Mouse (Mus musculus) MEL (cell line): ENCODE measurements around the gene Nop16. TPM values are rescaled to one million over a fixed set of nuclear protein-coding genes. Genes with fewer than 3 reads are reported as not detected.

Source experiments
- DNase-seq: peaks from one replicate; pipeline ENCODE4 v3.0.0; 2011; ENCODE audit warnings: low read depth, low spot score
- H3K27ac ChIP-seq: 2 replicates; pipeline ENCODE4 v1.5.1; 2012; ENCODE audit warnings: low read depth, mild to moderate bottlenecking, control low read depth, low read length, moderate library complexity; ENCODE audit not compliant: control insufficient read depth
- H3K27me3 ChIP-seq, 2 experiments: fragments of 150-350 bp in 1 of 2; sonication (generic) in 1 of 2; 2 replicates each; pipeline ENCODE4 v1.6.1; 2012; ENCODE audit warnings: low read length in 2 of 2, mild to moderate bottlenecking in 2 of 2, improper control_type of control experiment in 1 of 2, moderate library complexity in 1 of 2; ENCODE audit not compliant: insufficient read depth in 2 of 2, control insufficient read depth in 1 of 2
- H3K36me3 ChIP-seq, 2 experiments: 2 replicates each; pipeline ENCODE4 v1.6.1; 2012 to 2014; ENCODE audit warnings: low read length in 2 of 2, improper control_type of control experiment in 1 of 2, inconsistent platforms in 1 of 2, mild to moderate bottlenecking in 1 of 2; ENCODE audit not compliant: insufficient read depth in 2 of 2, control insufficient read depth in 1 of 2
- H3K4me1 ChIP-seq, 2 experiments: fragments of 150-350 bp in 1 of 2; sonication (generic) in 1 of 2; 2 replicates each; pipeline ENCODE4 v1.6.1; 2012; ENCODE audit warnings: low read length in 2 of 2, improper control_type of control experiment in 1 of 2, mild to moderate bottlenecking in 1 of 2; ENCODE audit not compliant: insufficient read depth in 2 of 2, control insufficient read depth in 1 of 2
- H3K4me3 ChIP-seq, 2 experiments: fragments of 150-350 bp in 1 of 2; sonication (generic) in 1 of 2; 2 replicates each; pipeline ENCODE4 v1.5.1; 2012; ENCODE audit warnings: low read depth in 2 of 2, low read length in 2 of 2, mild to moderate bottlenecking in 2 of 2, moderate library complexity in 2 of 2, control low read depth in 1 of 2, improper control_type of control experiment in 1 of 2; ENCODE audit not compliant: control insufficient read depth in 1 of 2, insufficient read depth in 1 of 2
- H3K79me2 ChIP-seq: 2 replicates; pipeline ENCODE4 v1.6.1; 2012; ENCODE audit warnings: mild to moderate bottlenecking, low read length, moderate library complexity; ENCODE audit not compliant: control insufficient read depth, poor library complexity, insufficient read depth
- H3K9ac ChIP-seq: 2 replicates; pipeline ENCODE4 v1.6.1; 2012; ENCODE audit warnings: low read depth, mild to moderate bottlenecking, control low read depth, low read length, moderate library complexity; ENCODE audit not compliant: control insufficient read depth, poor library complexity, severe bottlenecking
- H3K9me3 ChIP-seq: fragments of 150-350 bp; sonication (generic); replicated peaks from 2 replicates; pipeline ENCODE4 v1.6.1; 2012; ENCODE audit warnings: mild to moderate bottlenecking, low read length, improper control_type of control experiment, moderate library complexity; ENCODE audit not compliant: insufficient read depth
- CHD1 ChIP-seq: IDR thresholded peaks from 2 replicates; pipeline ENCODE4 v1.6.1; 2012; ENCODE audit warnings: low read depth, mild to moderate bottlenecking, inconsistent platforms, low read length, improper control_type of control experiment
- CHD2 ChIP-seq: IDR thresholded peaks from 2 replicates; pipeline ENCODE4 v1.6.1; 2011; ENCODE audit warnings: low read length, improper control_type of control experiment
- CTCF ChIP-seq, 3 experiments: IDR thresholded peaks in 2 of 3; conservative IDR thresholded peaks in 1 of 3; 2 replicates each; pipeline ENCODE4 v1.5.1; 2011 to 2012; ENCODE audit warnings: low read length in 3 of 3, low read depth in 2 of 3, mild to moderate bottlenecking in 2 of 3, improper control_type of control experiment in 1 of 3, inconsistent platforms in 1 of 3, mixed read lengths in 1 of 3, moderate library complexity in 1 of 3; ENCODE audit not compliant: control insufficient read depth in 1 of 3, insufficient read depth in 1 of 3, poor library complexity in 1 of 3, severe bottlenecking in 1 of 3
- ELF1 ChIP-seq: IDR thresholded peaks from 2 replicates; pipeline ENCODE4 v1.6.1; 2014; ENCODE audit warnings: low read depth, mild to moderate bottlenecking, inconsistent platforms, low read length, improper control_type of control experiment, moderate library complexity
- ETS1 ChIP-seq: IDR thresholded peaks from 2 replicates; pipeline ENCODE4 v1.6.1; 2012; ENCODE audit warnings: low read depth, mild to moderate bottlenecking, inconsistent platforms, low read length, improper control_type of control experiment, moderate library complexity
- JUND ChIP-seq: IDR thresholded peaks from 2 replicates; pipeline ENCODE4 v1.6.1; 2011; ENCODE audit warnings: low read depth, mild to moderate bottlenecking, improper control_type of control experiment, low read length
- KAT2A ChIP-seq: conservative IDR thresholded peaks from 2 replicates; pipeline ENCODE4 v1.6.1; 2012; ENCODE audit warnings: low read depth, low read length, improper control_type of control experiment, inconsistent platforms
- MAFK ChIP-seq: IDR thresholded peaks from 2 replicates; pipeline ENCODE4 v1.6.1; 2011; ENCODE audit warnings: low read depth, mild to moderate bottlenecking, low read length, improper control_type of control experiment, borderline replicate concordance
- MAX ChIP-seq: IDR thresholded peaks from 2 replicates; pipeline ENCODE4 v1.6.1; 2011; ENCODE audit warnings: low read length, improper control_type of control experiment
- MXI1 ChIP-seq: IDR thresholded peaks from 2 replicates; pipeline ENCODE4 v1.6.1; 2011; ENCODE audit warnings: mild to moderate bottlenecking, low read depth, low read length, improper control_type of control experiment
- MYB ChIP-seq: IDR thresholded peaks from 2 replicates; pipeline ENCODE4 v1.6.1; 2011; ENCODE audit warnings: mild to moderate bottlenecking, low read depth, low read length, improper control_type of control experiment
- MYC ChIP-seq: IDR thresholded peaks from 2 replicates; pipeline ENCODE4 v1.6.1; 2011; ENCODE audit warnings: low read depth, mild to moderate bottlenecking, low read length, improper control_type of control experiment, moderate library complexity
- NELFE ChIP-seq: IDR thresholded peaks from 2 replicates; pipeline ENCODE4 v1.6.1; 2011; ENCODE audit warnings: low read depth, low read length, improper control_type of control experiment
- POLR2A ChIP-seq, 2 experiments: IDR thresholded peaks; 2 replicates each; pipeline ENCODE4 v1.6.1; 2011 to 2012; ENCODE audit warnings: low read length in 2 of 2, mild to moderate bottlenecking in 2 of 2, control low read depth in 1 of 2, improper control_type of control experiment in 1 of 2, low read depth in 1 of 2, moderate library complexity in 1 of 2; ENCODE audit not compliant: control insufficient read depth in 1 of 2, insufficient read depth in 1 of 2, poor library complexity in 1 of 2
- POLR2AphosphoS5 ChIP-seq: IDR thresholded peaks from 2 replicates; pipeline ENCODE4 v1.6.1; 2012; ENCODE audit warnings: low read depth, borderline replicate concordance, mild to moderate bottlenecking, inconsistent platforms, low read length, moderate library complexity, mixed read lengths
- RCOR1 ChIP-seq: IDR thresholded peaks from 2 replicates; pipeline ENCODE4 v1.6.1; 2012; ENCODE audit warnings: low read depth, mild to moderate bottlenecking, inconsistent platforms, low read length, improper control_type of control experiment
- SIN3A ChIP-seq: IDR thresholded peaks from 2 replicates; pipeline ENCODE4 v1.6.1; 2012; ENCODE audit warnings: low read length, improper control_type of control experiment, inconsistent platforms
- SMC3 ChIP-seq: IDR thresholded peaks from 2 replicates; pipeline ENCODE4 v1.6.1; 2011; ENCODE audit warnings: low read depth, low read length, improper control_type of control experiment
- TBP ChIP-seq: IDR thresholded peaks from 2 replicates; pipeline ENCODE4 v1.8.0; 2011; ENCODE audit warnings: low read depth, low read length, improper control_type of control experiment
- TCF12 ChIP-seq: IDR thresholded peaks from 2 replicates; pipeline ENCODE4 v1.6.1; 2014; ENCODE audit warnings: low read depth, mild to moderate bottlenecking, inconsistent platforms, low read length, improper control_type of control experiment, moderate library complexity
- UBTF ChIP-seq: IDR thresholded peaks from 2 replicates; pipeline ENCODE4 v1.6.1; 2012; ENCODE audit warnings: low read depth, mild to moderate bottlenecking, inconsistent platforms, low read length, improper control_type of control experiment, moderate library complexity, borderline replicate concordance; ENCODE audit not compliant: insufficient read depth
- USF1 ChIP-seq: IDR thresholded peaks from 2 replicates; pipeline ENCODE4 v1.6.1; 2014; ENCODE audit warnings: low read depth, mild to moderate bottlenecking, inconsistent platforms, low read length, improper control_type of control experiment, moderate library complexity
- USF2 ChIP-seq, 2 experiments: IDR thresholded peaks; 2 replicates each; pipeline ENCODE4 v1.6.1; 2011 to 2012; ENCODE audit warnings: improper control_type of control experiment in 2 of 2, low read length in 2 of 2, borderline replicate concordance in 1 of 2, inconsistent platforms in 1 of 2, low read depth in 1 of 2, mild to moderate bottlenecking in 1 of 2; ENCODE audit not compliant: insufficient read depth in 1 of 2
- ZC3H11A ChIP-seq: IDR thresholded peaks from 2 replicates; pipeline ENCODE4 v1.6.1; 2012; ENCODE audit warnings: low read depth, mild to moderate bottlenecking, inconsistent platforms, low read length, improper control_type of control experiment
- ZKSCAN1 ChIP-seq: IDR thresholded peaks from 2 replicates; pipeline ENCODE4 v1.6.1; 2012; ENCODE audit warnings: low read depth, mild to moderate bottlenecking, inconsistent platforms, low read length, improper control_type of control experiment, moderate library complexity
- ZMIZ1 ChIP-seq: IDR thresholded peaks from 2 replicates; pipeline ENCODE4 v1.6.1; 2012; ENCODE audit warnings: low read depth, mild to moderate bottlenecking, inconsistent platforms, low read length, improper control_type of control experiment, moderate library complexity
- ZNF384 ChIP-seq: IDR thresholded peaks from 2 replicates; pipeline ENCODE4 v1.6.1; 2012; ENCODE audit warnings: low read depth, mild to moderate bottlenecking, inconsistent platforms, low read length, improper control_type of control experiment
- polyA plus RNA-seq, 2 experiments: library from polyadenylated mRNA; stranded (reverse) in 1 of 2; unstranded in 1 of 2; fragments of >175 nt in 1 of 2; fragments of >200 nt in 1 of 2; gene quantifications; 2 replicates each; pipeline versions ENCODE4 v1.2.1 to v1.2.4; 2012; ENCODE audit warnings: low replicate concordance in 2 of 2, low read depth in 1 of 2; ENCODE audit not compliant: insufficient read length in 2 of 2, insufficient read depth in 1 of 2, missing spikeins in 1 of 2
- total RNA-seq: library from RNA; depleted of rRNA; stranded (reverse); fragments of 300-350 nt; gene quantifications from 2 replicates; pipeline ENCODE4 v1.2.3, GENCODE M21; 2012

Gene Nop16
- total and polyA plus RNA-seq, 3 experiments: 131 to 172 TPM; not detected in 1

- Histone ChIP-seq H3K9ac (no peak overlapping the region), H3K27ac (no peak overlapping the region), H3K4me1 (peaks cover 0 to 5% of the 10 kb centered on the region in 2 experiments; a peak in 2 of 4 replicates)
Observed at GRCm38 (mm10) chr13:54608666-54609065, 18.8 kb upstream of the Nop16 start.

GRCm38 (mm10) chr13:54608002-54608401, 18.1 kb upstream of the Nop16 start:
- DNase-seq: no peak
- H3K4me1 ChIP-seq: peaks cover 0 to 5% of the 10 kb centered on the region in 2 experiments; a peak in 2 of 4 replicates
- H3K9me3 ChIP-seq: no peaks in the 10 kb centered on the region
- no peak overlapping the region for H3K4me3 ChIP-seq
- H3K9ac ChIP-seq: no peak overlapping the region
- H3K27me3 ChIP-seq: no peaks in the 10 kb centered on the region
- TF ChIP-seq ZNF384: no peak
- no peak for TF ChIP-seq CTCF (IDR thresholded peaks at IDR 0.05 in 2 of 3, conservative IDR thresholded peaks at IDR 0.05 in 1 of 3; ENCODE audit: control insufficient read depth in 1 of 3, insufficient read depth in 1 of 3, low read depth in 2 of 3, low read length in 3 of 3, poor library complexity in 1 of 3, severe bottlenecking in 1 of 3)
- no peak for TF ChIP-seq MAX
- TF ChIP-seq ZC3H11A: no peak
- TF ChIP-seq MAFK: no peak
- TF ChIP-seq MXI1: no peak
- no peak for TF ChIP-seq TBP
- TF ChIP-seq ELF1: no peak
- TF ChIP-seq ZKSCAN1: no peak
- TF ChIP-seq ZMIZ1: no peak
- TF ChIP-seq POLR2AphosphoS5: no peak
- no peak for TF ChIP-seq ETS1
- TF ChIP-seq USF1: no peak
- no peak for TF ChIP-seq RCOR1
- no peak for TF ChIP-seq USF2 (IDR thresholded peaks at IDR 0.05; ENCODE audit: borderline replicate concordance in 1 of 2, insufficient read depth in 1 of 2, low read depth in 1 of 2, low read length in 2 of 2)
- no peak for TF ChIP-seq CHD2
- no peak for TF ChIP-seq KAT2A
- TF ChIP-seq NELFE: no peak
- no peak for TF ChIP-seq POLR2A (IDR thresholded peaks at IDR 0.05; ENCODE audit: control insufficient read depth in 1 of 2, insufficient read depth in 1 of 2, low read depth in 1 of 2, low read length in 2 of 2, poor library complexity in 1 of 2)
- no peak overlapping the region for H3K27ac ChIP-seq
- H3K79me2 ChIP-seq: peaks cover 3% of the 10 kb centered on the region; the same call in 1 of the 2 replicates
- no peaks in the 10 kb centered on the region for H3K36me3 ChIP-seq

More at GRCm38 (mm10) chr13:54608666-54609065, 18.8 kb upstream of the Nop16 start:
- H3K9me3 ChIP-seq: no peaks in the 10 kb centered on the region
- H3K4me3 ChIP-seq: no peak overlapping the region
- no peaks in the 10 kb centered on the region for H3K27me3 ChIP-seq
- no peak for DNase-seq
- TF ChIP-seq JUND: no peak
- TF ChIP-seq RCOR1: no peak
- no peak for TF ChIP-seq TCF12
- TF ChIP-seq SMC3: no peak
- no peak for TF ChIP-seq UBTF
- no peak for TF ChIP-seq MYB
- no peak for TF ChIP-seq MYC
- TF ChIP-seq MAX: no peak
- TF ChIP-seq SIN3A: no peak
- no peak for TF ChIP-seq CHD1
- no peak for TF ChIP-seq POLR2A (IDR thresholded peaks at IDR 0.05; ENCODE audit: control insufficient read depth in 1 of 2, insufficient read depth in 1 of 2, low read depth in 1 of 2, low read length in 2 of 2, poor library complexity in 1 of 2)
- TF ChIP-seq ZC3H11A: no peak
- TF ChIP-seq, all 39 proteins: peak for 0
- Histone ChIP-seq H3K36me3 (no peaks in the 10 kb centered on the region), H3K79me2 (peaks cover 3% of the 10 kb centered on the region; the same call in 1 of the 2 replicates)
